Mouse (Mus musculus) retina, embryonic 14.5 days (tissue): ENCODE measurements around the gene D330020A13Rik.
A peak's percentile ranks its signal among the peaks of the same experiment; 100 is the strongest.
"Not testable (repeated sequence)": the region's sequence is repeated elsewhere in the genome, so short reads cannot be mapped to it uniquely, and the experiment has no call there.

Experiments
- DNase-seq: peaks from one replicate; pipeline ENCODE4 v3.0.0-alpha.2; 2015; ENCODE audit warnings: low spot score

D330020A13Rik gene

GRCm38 (mm10) chr6:120294056-120294784 is at the start of gene D330020A13Rik, which contains the start of gene B4galnt3:
Gene D330020A13Rik (plus strand): TSS chr6:120294364.
Gene B4galnt3 (minus strand): TSS chr6:120294559.
- peak; percentile 63 for DNase-seq

DNA sequence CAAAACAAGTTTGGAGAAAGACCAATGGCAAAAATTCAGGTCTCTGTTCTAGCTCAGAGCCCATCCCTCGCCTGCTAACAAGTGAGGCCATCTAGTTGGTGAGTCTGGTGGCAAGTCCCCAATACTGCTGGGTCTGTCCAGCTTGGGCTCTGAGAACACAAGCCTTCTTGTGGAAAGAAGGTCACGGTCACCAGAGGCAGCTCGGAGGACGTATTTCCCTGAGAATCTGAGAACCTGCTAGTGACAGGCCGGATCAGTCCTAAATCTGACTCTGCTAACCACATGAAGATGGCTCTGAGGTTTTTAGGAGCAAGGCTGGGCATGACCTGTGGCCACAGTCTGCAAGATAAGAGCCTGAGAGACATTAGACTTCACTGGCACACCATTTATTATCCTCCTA is 47.5 kb upstream of the D330020A13Rik start:
- no peak for DNase-seq

- DNase-seq, result no peak
Observed at GRCm38 (mm10) chr6:120249831-120250230, 44.3 kb upstream of the D330020A13Rik start.

DNA sequence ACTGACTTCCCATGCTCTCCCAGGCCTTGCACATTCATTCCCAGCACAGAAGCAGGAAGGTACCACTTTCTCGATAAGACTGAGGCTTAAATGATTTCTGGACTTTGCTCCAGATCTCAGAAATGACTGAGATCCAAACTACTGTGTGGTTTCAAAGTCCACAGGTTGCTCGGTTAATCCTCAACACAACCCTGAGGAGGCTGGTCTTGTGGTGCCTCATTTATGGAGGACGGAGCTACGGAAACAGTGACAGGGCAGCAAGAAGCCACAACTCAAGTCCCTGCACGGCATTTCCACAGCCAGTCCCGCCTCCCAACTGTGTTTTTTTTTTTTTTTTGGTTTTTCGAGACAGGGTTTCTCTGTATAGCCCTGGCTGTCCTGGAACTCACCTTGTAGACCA is 43.2 kb upstream of the D330020A13Rik start:
- no peak for DNase-seq

- DNase-seq, result no peak
Observed at GRCm38 (mm10) chr6:120252741-120253140, 41.4 kb upstream of the D330020A13Rik start.

DNA sequence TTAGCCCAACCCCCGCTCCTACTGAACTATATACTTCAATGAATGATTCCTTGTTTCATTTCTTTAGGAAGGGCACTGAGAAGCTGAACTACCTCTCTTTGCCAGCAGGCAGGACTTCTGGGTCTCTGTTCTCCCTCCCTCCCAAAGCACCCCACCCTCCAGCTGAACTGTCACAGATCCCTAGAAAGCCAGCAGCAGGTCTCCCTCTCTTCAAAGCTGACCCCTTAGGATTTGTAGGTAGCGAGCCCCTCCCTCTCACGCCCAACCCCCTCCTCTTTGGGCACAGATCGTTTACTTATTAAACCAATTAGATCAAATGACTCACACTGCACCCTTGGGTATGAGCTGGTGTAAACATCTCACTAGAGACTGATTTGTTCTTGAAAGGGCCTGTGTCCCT is 39.5 kb upstream of the D330020A13Rik start:
- DNase-seq, result no peak

- DNase-seq, result no peak
Observed at GRCm38 (mm10) chr6:120255144-120255543, 39.0 kb upstream of the D330020A13Rik start.

DNA sequence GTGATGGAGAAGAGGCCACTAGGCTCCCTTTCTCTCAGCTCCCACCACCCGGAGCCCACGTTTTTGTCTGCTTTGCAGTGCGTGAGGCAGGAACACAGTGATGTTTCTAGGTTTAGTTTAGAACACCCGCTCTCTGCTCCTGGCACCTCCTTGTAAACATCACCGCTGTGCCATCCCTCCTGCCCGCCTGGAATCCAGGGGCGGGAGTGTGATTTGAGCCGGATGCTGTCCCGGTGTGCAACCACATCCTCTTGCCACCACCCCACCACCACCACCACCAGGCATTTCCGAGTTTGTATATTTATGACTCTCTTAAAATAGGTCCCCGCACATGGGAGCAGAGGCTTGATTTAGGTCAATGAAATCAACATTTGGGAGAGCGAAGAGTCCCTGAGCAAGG is 38.5 kb upstream of the D330020A13Rik start:
- no peak for DNase-seq

- DNase-seq, result no peak
Observed at GRCm38 (mm10) chr6:120256431-120256935, 37.7 kb upstream of the D330020A13Rik start.

DNA sequence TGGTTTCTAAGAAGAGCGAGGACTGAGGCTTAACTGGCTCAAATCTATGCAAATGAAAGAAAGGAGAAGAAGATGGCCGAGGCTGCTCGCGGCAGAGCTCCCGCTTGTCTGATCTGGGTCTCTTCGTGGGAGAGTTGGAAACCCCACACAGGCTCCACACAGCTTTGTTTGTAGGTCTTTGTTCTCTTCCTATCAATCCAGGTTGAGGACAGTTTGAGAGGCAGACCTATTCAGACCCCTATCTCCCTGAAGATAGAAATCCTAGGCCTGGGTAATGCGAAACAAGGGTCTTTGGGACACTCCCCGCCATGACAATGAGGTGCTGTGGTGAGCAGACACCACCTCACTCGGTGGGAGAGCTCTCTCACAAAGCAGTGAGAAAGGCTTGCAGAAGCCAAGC is 34.7 kb upstream of the D330020A13Rik start:
- DNase-seq, result no peak

DNA sequence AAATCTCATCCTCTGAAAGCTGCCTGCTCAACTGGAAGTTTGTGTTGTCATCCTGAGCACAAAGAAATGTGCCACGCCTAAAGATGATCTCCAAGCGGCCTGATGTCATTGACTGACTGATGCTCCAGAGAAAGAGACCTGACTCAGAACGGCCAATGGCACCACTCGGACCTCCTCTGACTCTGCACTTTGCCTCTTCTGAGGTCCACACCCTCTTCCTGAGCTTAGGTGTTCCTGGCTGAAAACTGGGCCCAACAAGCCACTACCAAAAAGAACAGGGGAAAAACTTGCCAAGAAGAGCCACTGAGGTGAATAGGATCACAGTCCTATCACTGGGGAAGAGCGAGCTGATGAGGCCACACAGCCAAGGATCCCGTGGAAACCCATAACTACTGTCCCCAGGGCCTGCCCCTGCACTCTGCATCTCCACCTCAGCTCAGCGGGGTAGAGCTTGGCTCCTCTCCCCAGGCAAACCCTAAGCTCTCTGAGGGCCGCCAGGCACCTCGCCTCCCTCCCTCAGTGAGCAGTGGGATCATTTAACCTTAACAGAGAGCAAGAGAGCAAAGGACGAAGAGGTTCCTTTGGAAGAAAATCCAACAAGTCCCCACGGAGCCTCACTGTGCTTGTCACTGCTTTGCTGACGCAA is 31.2 kb upstream of the D330020A13Rik start:
- DNase-seq, result no peak

DNA sequence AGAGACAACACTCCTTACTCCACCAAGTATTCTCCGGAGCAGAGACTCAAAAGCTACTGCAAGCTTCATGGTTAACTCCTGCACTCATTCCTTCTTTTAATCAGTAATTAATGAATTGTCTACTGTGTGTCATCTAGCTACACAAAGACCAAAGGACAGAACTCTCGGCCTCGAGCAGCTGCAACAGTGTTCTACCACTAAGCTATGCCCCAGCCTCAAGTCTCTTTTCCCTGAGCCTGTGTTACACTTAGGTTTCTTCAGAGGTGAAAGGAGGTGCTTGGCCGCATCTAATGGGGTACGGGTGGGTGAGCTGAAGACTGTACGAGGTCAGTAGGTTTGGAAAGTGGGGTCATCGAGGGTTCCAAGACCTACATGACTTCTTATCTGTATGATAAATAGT is 30.6 kb upstream of the D330020A13Rik start:
- DNase-seq, result no peak

DNA sequence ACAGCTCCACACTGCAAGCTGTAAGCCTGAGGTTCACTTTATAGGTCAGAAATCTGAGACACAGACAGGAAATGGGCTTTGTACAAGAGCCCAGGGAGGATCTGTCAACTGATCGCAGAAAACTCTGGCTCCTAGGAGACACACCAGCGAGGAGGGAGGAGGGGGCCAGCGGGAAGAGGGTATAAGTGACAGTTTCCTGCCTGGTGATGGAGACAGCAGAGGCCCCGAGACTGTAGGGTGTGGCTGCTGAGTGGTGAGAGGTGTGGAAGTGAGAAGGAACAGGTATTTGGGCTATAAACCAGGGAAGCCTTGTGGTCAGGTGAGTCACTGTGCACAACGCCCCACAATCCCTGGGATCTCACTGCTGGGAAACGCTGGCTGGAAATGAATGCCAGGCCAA is 30.0 kb upstream of the D330020A13Rik start:
- no peak for DNase-seq

DNA sequence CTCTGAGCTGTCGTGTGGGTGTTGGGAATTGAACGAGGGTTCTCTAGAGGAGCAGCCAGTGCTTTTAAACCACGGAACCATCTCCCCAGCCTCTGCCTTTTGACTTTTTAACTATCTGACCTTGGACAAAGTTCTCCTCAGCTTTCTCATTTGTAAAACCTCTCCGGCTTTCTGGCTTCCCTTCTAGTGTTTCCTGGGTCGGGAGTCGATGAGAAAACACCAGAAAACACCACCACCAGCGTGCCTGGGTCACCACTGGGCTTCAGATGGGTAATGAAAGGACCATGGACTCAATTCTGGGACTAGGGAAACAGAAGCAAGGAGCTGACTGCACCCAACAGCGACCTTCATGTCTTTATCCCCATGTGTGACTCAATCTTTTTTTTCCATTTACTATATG is 20.0 kb upstream of the D330020A13Rik start:
- DNase-seq, result no peak

DNA sequence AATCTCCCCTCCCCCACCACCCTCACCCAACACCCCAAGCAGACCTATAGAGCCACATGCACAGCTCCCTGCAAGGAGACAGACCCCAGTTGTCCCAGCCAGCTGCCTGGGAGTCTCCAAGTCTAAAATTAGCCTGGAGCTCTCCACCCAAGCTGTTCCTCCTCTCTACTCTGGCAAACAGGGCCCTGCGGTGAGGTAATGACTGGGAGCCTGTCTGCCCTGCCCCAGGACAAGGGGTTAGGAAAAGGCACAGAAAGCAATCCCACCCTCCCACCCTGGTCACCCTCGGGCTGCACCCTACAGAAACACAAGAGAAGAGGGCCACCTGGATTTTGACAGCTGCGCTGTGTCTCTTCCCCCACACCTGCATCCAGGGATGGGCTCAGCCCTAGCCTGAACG is 19.3 kb upstream of the D330020A13Rik start:
- DNase-seq, result no peak

- no peak for DNase-seq
Observed at GRCm38 (mm10) chr6:120275301-120275700, 18.9 kb upstream of the D330020A13Rik start.

- no peak for DNase-seq
Observed at GRCm38 (mm10) chr6:120276874-120277449, 17.2 kb upstream of the D330020A13Rik start.

DNA sequence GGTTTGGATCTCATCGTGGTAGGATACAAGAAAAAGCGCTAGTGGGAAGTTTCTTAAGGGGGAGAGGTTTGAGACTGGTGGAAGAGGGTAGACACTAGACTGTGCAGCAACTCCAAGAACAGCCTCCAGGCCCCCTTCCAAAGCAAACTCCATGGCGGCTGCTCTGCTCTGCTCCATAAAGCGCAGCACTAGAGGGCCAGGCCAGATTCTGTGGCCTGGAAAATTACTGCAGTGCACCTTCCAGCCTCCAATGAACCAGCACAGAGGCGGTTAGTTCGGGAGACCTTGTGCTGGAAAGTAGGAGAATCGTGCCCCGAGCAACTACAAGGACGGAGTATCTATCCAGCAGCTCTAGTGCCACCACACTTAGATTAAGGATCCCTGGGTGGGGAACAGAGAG is 6.9 kb upstream of the D330020A13Rik start:
- no peak for DNase-seq

DNA sequence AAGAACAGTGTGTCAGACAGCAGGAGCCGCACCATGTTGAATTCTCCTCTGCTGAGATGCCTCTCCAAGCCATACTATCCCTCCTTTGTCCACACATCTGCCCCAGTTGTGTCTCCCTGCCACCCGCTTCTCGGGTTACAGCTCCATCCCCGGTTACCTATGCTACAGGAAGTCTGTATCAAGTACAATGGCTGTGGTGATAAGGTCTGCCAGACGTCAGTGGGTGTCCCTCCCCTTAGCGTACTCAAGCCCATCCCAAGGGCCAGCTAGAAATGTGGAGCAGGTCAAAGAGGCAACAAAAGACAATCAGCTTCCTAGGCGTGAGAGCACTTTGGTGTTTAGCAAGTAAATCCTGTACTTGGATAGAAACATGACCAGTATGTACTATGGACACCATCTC is 5.6 kb upstream of the D330020A13Rik start:
- no peak for DNase-seq

DNA sequence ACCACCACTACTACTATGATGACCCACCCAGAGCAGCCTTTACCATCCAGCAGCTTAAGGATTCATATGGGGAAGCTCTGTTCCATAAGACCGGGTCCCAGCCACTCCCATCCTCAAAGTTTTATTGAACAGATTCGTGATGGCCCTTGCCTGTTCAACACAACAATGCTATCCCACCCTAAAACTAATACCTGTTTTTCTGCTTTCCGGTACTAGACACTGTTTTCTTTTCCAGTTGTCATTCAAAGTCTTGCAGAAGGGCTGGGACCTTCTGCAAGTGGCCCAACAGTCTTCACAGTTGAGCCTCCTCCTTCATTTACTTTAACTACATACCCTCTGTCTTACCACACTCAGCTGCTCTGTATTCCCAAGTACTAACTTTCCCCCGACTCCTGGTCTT is 4.7 kb upstream of the D330020A13Rik start:
- DNase-seq, result no peak

GRCm38 (mm10) chr6:120291396-120292009 is 2.7 kb upstream of the D330020A13Rik start:
- no peak for DNase-seq

GRCm38 (mm10) chr6:120294785-120295133 is 595 bp downstream of the D330020A13Rik start:
- no peak for DNase-seq

GRCm38 (mm10) chr6:120296589-120296988 is 2.4 kb downstream of the D330020A13Rik start:
- DNase-seq, result not testable (repeated sequence)
